Mouse (Mus musculus) testis, adult 2 months (tissue): Measurements from ENCODE around the gene Hnrnpab.

ENCODE experiments used
- CTCF ChIP-seq: fragments of 200-500 bp; IDR thresholded peaks from 2 replicates; pipeline ENCODE4 v1.5.1; 2012; ENCODE audit warnings: low read depth, mild to moderate bottlenecking, inconsistent platforms, low read length, moderate library complexity; ENCODE audit not compliant: control insufficient read depth, insufficient read depth, insufficient replicate concordance
- POLR2A ChIP-seq: fragments of 200-500 bp; IDR thresholded peaks from 2 replicates; pipeline ENCODE4 v1.6.1; 2012; ENCODE audit warnings: low read depth, mild to moderate bottlenecking, inconsistent platforms, low read length, moderate library complexity; ENCODE audit not compliant: control insufficient read depth

DNA sequence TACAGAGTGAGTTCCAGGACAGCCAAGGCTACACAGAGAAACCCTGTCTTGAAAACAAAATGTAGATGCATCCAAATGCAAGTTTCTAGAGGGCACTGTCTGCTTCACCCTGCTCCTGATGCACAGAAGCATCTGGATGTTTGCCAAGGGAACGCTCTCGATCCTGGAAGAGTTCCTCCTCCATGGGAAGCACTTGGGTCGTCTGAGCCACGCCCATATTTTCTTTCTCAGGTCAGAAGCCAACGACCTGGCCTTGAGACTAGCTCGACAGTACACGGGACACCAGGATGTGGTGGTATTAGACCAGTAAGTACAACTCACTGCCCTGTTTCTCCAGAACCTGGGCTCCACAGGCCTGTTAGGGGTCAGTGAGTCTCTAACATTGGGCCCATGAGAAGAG lies 15.5 kb downstream of the Hnrnpab start:
- TF ChIP-seq POLR2A (no peak), CTCF (no peak)
